Mouse (Mus musculus) kidney, postnatal 4 days (tissue): ENCODE data around the gene Tpcn1.

Experiments used
- DNase-seq, 2 experiments: peaks; one replicate each; pipeline ENCODE4 v3.0.0; 2021; ENCODE audit warnings: mixed read lengths in 2 of 2

The Tpcn1 gene

GRCm38 (mm10) chr5:120588569-120589094 is at the start of gene Tpcn1, which contains the start of gene Iqcd:
TSS of gene Tpcn1 (minus strand) at chr5:120588673.
TSS of gene Iqcd (plus strand) at chr5:120589016.
- peak; percentile 100 for DNase-seq

DNA sequence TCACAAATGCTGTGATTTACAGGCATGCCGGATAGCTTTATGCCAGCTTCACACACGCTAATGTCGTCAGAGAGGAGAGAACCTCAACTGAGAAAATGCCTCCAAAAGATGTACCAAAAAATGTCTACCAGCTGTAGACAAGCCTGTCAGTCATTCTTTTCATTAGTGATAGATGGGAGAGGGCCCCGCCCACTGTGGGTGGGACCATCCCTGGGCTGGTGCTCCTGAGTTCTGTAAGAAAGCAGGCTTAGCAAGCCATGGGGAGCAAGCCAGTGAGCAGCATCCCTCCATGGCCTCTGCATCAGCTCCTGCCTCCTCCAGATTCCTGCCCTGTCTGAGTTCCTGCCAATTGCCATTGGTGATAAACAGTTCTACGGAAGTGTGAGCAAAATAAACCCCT is 47.2 kb upstream of the Tpcn1 start:
- DNase-seq, result no peak

DNA sequence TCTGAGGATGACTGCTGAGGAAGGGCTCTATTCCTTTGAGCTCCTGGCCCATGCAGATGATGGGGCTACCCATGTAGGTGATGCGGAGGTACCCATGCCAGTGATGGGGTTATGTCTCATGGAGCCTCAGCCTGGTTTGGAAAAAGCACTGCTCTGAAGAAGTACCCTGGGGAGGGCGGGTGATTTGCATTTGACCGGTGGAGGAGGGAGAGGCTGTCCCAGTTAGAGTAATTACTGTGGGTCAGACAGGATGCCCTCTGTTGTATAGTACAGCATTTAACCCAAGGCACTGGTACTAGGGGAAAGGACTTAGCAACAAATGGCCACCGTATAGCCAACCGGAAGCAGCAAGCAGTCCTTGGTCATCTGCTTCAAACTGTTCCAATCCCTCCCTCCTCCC is 46.4 kb upstream of the Tpcn1 start:
- no peak for DNase-seq

- DNase-seq, result no peak
Measured at GRCm38 (mm10) chr5:120634131-120634530, 45.7 kb upstream of the Tpcn1 start, which contains the start of gene Cfap73. TSS of gene Cfap73 (minus strand) at chr5:120634235.

- DNase-seq, result no peak
Measured at GRCm38 (mm10) chr5:120631892-120632291, 43.4 kb upstream of the Tpcn1 start.

DNA sequence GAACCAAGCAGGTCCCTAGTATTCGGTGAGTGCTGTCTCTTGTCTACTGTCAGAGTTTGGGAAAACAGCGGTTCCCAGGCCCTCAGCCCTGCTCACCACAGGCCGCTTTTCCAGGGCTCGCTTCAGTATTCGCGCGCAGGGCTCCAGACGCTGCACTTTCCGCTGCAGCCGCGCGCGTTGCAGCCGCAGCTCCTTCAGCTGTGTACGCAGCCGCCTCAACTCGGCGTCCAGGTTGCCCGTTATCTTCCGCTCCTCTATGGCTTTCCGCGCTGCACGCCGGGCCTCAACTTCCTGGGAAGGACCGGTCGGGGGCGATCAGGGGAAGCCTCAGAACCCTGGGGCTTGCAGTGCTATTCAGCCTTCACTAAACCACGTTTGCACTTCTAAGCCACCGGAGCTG is 42.7 kb upstream of the Tpcn1 start:
- no peak for DNase-seq

GRCm38 (mm10) chr5:120628624-120629023 is 40.2 kb upstream of the Tpcn1 start:
- peak in 1 of 2 experiments; percentile 60 for DNase-seq

DNA sequence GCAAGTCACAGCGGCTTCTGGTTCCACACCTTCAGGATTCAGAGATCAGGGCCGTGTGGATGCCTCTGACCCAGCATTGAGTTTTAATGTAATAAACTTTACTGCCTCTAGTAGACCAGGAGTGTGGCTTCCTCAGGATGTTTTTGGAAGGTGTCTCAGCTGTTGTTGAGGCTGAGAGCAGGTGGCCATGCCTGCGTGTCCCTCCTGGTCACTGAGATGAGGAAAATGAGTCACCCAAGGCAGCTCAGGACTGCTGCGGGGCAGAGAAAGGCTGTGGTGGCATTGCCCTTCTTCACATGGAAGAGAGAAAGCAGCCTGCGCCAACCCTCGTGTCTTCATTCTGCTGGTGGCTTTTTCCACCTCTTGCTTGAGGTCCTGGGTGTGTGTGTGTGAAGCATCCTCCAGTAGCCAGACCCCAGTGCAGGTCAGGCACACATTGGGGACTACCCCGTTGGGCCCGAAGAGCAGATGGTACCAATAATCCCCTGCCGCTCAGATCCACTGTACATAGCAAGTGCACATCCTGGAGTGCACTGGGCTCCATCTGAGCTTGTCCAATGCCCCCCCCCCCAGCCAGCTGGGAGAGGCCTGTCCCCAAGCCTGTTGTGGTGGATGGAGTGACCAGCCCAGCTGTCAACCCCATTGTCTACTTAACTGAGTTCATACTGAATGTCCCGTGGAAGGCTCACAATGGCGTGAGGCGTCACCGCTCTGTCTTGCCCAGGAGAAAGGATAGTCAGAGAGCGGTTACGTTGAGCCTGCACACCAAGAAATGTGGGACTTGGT is 39.2 kb upstream of the Tpcn1 start:
- no peak for DNase-seq

DNA sequence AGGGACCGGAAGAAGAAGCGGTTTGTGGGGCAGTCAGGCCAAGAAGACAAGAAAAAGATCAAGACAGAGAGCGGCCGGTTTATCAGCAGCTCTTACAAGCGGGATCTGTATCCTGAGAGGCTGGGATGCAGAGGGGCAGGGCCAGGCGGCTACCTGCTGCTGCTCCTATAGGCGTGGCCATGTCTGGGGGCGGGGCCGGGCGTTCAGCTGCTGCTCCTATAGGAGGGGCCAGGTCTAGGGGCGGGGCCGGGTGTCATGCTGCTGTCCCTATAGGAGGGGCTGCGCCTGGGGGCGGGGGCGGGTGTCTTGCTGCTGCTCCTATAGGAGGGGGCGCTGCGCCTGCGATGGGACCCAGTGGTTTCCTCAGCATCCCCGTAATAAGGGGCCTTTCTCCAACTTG is 37.9 kb upstream of the Tpcn1 start:
- DNase-seq, result peak; percentile 74 to 82

DNA sequence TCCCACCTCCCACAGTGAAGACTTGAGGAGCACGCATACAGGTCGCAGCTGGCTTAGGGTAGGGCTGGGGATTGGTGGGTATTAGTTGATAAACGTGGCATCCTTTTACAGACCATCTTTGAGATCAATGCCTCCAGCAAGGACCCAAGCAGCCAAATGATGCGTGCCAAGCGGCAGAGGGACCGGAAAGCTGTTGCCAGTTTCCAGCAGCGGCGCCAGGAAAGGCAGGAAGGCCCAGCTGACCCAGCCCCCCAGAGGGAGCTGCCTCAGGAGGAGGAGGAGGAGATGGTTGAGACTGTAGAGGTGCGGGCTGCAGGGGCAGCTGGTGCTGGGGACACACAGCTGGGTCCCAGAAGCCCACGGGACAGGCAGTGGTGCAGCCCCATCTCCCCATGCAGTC is 36.0 kb upstream of the Tpcn1 start:
- DNase-seq, result no peak

DNA sequence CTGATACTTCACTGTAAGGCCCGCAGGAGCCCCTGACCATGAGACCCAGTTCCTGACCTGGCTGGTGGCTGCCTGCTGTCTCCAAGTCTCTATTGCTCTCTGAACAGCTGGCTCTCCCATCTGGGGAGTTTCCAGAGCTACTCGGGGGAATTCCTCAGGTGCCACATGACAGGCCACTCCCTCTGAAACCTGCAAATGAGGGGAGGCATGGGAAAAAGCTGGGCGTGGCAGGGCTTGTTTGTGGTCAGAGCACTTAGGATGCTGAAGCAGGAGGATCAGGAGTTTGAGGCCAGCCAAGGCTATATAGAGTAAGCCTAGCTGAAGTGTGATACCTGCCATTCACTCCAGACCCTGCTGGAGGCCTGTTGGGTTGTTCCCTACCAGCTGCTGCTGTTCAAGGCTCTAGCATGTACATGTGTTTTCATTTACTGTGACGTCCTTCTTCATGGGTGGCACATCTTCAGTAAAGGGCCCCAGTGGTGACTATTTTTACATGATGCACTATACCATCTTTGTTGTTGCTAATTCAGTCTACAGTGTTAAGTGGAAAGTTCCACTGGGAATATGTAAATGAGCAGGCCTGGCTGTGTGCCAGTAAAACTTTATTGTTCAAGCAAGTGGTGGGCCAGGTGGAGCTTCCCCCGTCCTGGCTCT is 33.9 kb upstream of the Tpcn1 start:
- peak in 1 of 2 experiments; percentile 22 for DNase-seq

DNA sequence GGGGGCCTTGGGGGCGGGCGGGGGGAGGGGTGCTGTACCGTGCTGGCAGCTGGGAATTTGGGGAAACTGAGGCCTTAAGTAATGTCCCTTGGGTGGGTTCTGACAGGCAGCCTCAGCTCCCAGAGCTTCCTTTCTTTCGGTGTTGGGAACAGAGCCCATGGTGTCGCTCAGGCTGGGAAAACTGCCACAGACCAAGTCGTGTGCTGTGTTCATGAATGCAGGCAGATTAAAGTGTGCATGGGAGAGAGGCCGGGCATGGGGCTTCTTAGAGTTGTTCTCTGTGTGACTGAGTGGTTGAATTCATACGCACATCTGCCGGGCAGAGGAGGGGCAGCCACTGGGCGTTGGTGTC is 33.3 kb upstream of the Tpcn1 start:
- DNase-seq, result no peak

DNA sequence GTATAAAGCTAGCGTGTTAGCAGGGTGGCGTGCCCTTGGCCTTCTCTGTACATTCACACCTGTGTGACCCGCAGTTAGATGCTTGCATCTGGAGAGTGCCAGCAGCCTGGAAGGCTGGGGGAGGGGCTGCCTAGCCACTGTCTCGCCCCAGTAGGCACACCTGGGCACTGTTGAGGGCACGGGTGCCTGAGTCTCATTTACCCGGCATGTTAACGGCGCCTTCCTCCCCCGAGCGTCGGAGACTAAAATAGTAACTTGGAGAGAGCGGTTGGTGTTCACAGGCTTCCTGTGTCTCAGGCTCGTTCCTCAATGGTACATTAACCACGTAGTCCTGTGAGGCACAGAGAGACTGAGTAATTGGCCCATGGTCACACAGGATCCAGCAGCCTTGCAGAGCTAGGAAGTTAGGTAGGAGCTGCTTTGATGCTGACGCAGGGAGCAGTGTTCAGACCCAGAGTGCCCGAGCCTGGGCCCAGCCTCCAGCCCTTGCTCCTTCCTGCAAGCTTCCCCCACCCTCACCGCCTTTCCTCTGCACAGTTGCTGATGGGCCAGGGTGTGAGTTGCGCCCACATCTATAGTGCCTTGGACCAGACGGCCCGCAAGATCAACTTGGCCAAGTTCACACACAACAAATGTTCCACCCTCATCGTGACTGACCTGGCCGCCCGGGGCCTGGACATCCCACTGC is 32.7 kb upstream of the Tpcn1 start:
- peak; percentile 63 to 78 for DNase-seq

DNA sequence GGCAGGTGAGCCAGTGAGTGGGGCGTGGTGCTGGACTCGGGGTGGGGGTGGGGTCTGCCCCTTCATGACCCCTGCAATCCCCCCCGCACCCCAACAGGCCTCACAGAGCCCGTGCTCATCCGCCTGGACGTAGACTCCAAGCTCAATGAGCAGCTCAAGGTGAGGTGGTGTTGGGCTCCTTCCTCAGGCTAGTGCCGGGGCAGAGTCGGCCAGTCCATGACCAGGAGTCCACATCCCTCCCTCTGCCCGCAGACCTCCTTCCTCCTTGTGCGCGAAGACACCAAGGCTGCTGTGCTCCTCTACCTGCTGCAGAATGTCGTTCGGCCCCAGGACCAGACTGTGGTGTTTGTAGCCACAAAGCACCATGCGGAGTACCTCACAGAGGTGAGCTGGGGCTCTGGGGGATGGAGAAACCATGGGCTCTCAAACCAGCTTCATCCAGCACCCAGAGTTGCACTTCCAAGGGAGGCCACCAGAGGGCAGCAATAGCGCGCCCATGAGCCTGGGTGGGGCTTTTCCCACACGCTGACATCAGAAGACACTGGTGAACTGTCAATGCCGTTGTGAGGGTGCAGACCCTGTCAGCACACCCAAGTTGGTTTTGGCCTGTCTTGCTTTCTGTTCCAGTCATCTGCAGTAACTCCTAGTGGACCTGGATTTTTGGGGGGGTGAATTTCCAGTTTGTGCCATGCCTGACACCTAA is 32.1 kb upstream of the Tpcn1 start:
- peak; percentile 88 to 89 for DNase-seq

GRCm38 (mm10) chr5:120619201-120619600 is 30.7 kb upstream of the Tpcn1 start:
- DNase-seq, result peak; percentile 78 to 80

GRCm38 (mm10) chr5:120618778-120619177 is 30.3 kb upstream of the Tpcn1 start:
- no peak for DNase-seq

DNA sequence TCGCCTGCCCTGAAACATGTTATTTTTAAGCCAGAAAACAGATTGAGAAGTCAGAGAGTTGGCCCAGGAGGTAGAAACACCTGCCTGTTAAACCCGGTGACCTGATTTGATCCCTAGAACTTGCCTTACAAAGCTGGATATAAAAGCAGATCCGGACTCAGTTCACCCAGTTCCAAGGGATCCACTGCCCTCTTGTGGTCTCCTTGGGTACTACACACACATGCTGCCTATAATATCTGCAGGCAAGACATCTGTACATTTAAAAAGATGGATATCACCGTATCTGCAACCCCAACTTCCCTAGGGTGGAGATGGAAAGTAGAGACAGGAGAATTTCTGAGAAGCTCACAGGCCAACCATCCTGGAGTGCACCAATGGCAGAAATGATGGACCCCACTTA is 27.4 kb upstream of the Tpcn1 start:
- DNase-seq, result peak; percentile 59 to 67

GRCm38 (mm10) chr5:120612822-120613604 is 24.5 kb upstream of the Tpcn1 start:
- DNase-seq, result peak; percentile 100

DNA sequence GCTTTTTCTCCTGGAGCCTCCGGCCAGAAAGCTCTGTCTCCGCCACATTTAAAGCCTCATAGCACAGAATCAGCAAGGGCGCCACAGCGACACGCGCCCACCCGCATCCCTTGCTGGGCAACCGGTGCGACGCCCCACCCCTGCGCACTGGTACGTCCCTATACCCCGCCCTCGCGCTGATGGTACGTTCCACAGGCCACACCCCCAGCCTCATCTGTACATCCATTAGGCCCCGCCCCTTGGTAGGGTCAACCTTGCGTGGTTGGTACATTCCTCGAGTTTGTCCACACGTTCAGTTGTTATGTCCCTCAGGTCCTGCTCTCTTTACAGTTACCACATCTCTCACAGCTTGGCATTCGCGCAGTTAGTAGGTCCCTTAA is 24.0 kb upstream of the Tpcn1 start, which contains the start of the genes Rita1 and Ddx54:
Rita1 (minus strand) TSS at position 148 of the 380 bp plus-strand sequence.
Ddx54 (plus strand) TSS at position 298 of the 380 bp plus-strand sequence.
- DNase-seq, result peak; percentile 98 to 99

GRCm38 (mm10) chr5:120611416-120611815 is 22.9 kb upstream of the Tpcn1 start:
- no peak for DNase-seq

DNA sequence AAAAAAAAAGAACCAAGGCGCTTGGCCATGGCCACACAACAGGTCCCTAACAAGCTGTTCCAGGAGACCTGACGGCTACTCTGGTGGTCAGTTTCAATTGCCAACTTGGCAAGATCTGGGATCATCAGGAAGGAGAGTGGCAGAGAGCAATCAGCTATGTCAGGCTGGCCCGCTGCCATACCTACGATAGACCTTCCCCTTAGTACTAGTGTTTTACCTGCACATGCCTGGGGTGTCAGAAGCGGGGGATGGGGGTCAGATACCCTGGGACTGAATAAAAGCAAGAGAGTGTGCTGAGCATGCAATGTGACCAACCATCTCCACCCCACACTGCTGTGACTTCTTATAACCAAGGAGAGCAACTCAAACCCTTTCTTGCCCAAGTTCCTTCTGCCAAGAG is 22.4 kb upstream of the Tpcn1 start:
- DNase-seq, result peak in 1 of 2 experiments; percentile 42
